Mouse (Mus musculus) heart, adult 10 weeks (tissue): Measurements from ENCODE around the gene Padi6. TPM values are rescaled to one million over a fixed set of nuclear protein-coding genes. Genes with fewer than 3 reads are reported as not detected.

Experiments
- polyA plus RNA-seq: library from polyadenylated mRNA; stranded (reverse); fragments of 350-450 nt; fragmentation: Illumina TruSeq; extraction: RNeasy Lipid Tissue Mini Kit (QIAGEN cat#74804); gene quantifications from one replicate; pipeline ENCODE4 v1.2.3, GENCODE M21; 2014; ENCODE audit warnings: low read depth, low replicate concordance

Padi6 gene
- not detected for polyA plus RNA-seq

DNA sequence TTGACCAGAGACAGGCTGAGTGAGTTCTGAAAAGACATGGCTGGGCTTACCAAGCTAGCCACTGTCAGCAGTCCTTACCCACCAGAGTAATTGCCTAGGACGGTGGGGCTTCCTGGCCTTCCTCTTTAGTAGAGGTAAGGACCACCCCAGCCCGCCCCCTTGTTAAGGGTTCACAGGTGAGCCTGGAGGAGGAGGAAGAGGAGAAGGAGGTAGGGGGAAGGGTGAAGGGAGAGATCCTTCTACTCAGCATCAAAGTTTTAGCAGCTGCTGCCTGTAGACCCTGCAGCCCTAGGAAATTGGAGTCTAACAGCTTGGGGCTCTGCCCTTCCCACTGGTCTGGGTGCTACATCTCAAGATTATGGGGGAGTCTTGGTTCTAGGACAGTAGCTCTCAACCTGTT is at the start of gene Padi6:
Padi6 (minus strand) TSS at position 101 of the 400 bp plus-strand sequence.

DNA sequence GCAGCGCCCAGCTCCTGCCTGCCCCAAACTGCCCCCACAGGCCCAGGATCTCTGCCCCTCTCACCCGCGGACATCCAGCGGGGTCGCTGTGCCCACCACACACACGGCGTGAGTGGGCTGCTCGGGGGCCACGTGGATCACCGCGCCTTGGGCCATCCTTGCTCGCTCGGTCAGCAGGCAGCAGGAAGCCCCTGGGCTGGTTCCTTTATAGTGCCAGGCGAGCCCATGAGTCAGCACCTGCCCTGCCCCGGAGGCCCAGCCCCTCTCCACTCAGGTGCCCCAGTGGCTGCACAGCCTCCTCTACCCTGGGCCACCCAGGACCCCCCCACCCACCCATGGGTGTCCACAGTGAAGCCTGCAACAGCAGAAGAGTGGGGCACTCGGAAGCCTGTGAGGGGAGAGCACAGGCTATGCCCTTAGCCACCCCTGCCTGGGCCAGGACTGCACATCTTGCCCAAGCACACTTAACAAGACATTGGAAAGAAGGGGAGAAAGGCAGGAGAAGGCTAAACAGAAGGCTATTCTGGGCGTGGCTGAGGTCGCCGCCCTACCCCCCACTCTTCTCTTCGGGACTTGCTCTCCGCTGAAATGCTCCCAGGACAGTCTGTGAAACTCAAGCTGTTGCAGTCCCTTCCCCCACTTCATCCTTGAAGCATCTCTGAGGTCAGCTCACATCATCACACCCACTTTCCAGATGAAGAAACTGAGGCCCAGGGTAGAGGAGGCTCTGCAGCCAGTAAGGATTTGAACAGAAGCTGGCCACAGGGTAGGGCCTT is 31.8 kb upstream of the Padi6 start, which contains the start of gene Padi4:
Padi4 (minus strand) TSS at position 212 of the 776 bp plus-strand sequence.

GRCm38 (mm10) chr4:140700269-140701018 is 42.0 kb downstream of the Padi6 start, which contains the start of gene Rcc2:
Rcc2 (plus strand) TSS chr4:140700541.

Other genes with a start within 250 kb of the Padi6 start
- gene Arhgef10l, start 76.6 kb downstream of the Padi6 start, polyA plus RNA-seq = 49.3 TPM
- gene Rcc2, start 42.1 kb downstream of the Padi6 start, polyA plus RNA-seq = 10.5 TPM
- 0.45 TPM for gene Padi4, start 31.6 kb upstream of the Padi6 start, polyA plus RNA-seq
- gene Padi3, start 68.0 kb upstream of the Padi6 start, polyA plus RNA-seq = 0.13 TPM
- gene Padi1, start 103.1 kb upstream of the Padi6 start, polyA plus RNA-seq = not detected
- 0.47 TPM for gene Padi2, start 163.7 kb upstream of the Padi6 start, polyA plus RNA-seq
- gene Sdhb, start 218.6 kb upstream of the Padi6 start, polyA plus RNA-seq = 1,459 TPM
- gene Atp13a2, start 244.2 kb upstream of the Padi6 start, polyA plus RNA-seq = 16.0 TPM